Mouse (Mus musculus): ENCODE measurements around the gene Mb. TPM values are rescaled to one million over a fixed set of nuclear protein-coding genes. Genes with fewer than 3 reads are reported as not detected.

The Mb gene
- total RNA-seq, 2 experiments from 2014 or later, result 840 to 1,154 TPM

DNA sequence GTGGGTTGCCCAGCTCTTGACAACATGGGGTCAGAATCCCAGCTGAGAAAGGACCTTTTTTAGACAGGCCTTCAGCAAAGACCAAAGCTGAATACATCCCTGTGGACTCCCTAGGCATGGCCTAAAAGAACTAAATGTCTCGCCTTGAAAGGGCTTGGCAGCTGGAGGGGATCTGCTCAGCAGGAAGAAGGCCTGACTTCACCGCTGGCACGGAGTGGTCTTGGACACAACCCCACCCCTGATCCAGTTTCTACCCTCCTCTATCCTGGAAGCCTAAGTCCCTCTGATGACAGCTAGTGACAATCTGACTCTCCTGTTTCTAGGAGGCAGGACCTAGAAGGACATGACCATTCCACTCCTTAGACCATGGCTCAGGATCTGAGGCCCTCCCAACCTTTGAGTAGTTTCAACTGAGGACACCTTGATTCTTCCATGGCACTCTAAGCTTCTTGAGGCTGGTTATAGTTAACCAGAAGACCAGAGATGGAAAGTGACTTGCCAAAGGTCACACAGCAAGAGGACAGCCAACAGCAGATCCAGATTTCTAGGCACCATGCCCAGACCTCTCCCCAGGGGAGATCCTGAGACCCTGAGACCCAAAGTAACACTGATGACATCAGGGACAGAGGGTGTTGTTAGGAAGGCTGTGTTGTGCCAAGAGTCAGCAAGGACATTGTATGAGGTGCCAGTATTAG lies 47.1 kb downstream of the Mb start:
- DNase-seq, result peak; percentile 75
- intact Hi-C loops (cut with DNase I; ENCODE audit: low total_unique reads), result loop anchor here (10.0 kb wide), 1 partner anchor 49 kb away; no protein-coding TSS in a partner anchor

DNA sequence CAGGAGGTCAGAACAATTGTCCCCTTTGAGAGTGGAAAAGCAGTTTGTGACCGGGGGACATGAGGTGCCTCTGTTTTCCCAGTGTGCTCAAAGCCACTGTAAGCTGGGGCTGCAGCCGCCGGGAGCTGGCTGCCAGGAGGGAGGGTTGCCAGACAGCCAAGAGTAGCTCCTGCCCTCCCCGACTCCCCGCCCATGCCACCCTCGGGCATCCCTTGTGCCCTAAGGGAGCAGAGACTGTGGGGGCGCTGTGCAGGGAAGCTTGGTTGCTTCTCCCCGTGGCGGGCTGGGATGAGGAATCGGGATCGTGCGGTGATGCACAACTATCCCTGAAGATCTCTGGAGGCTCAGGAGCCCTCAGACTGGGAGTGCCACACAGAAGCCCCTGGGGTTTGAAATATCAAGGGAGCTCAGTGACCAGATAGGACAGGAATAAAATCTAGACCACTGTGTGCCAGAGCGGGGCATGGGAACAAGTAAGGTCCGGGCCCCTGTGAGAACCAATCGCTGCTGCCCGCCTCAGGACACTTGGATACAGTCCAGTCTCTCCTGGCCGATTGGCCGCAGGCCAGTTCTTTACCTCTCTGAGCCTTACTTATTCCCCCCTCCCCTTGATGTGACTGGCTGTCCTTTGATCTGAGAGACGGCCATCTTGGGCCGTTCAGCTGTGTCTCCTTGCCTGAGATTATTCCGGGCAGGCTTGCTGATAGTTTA lies 51.4 kb downstream of the Mb start:
- intact Hi-C loops (cut with DNase I; ENCODE audit: low total_unique reads), result no loop called here
- peak; percentile 71 for DNase-seq

DNA sequence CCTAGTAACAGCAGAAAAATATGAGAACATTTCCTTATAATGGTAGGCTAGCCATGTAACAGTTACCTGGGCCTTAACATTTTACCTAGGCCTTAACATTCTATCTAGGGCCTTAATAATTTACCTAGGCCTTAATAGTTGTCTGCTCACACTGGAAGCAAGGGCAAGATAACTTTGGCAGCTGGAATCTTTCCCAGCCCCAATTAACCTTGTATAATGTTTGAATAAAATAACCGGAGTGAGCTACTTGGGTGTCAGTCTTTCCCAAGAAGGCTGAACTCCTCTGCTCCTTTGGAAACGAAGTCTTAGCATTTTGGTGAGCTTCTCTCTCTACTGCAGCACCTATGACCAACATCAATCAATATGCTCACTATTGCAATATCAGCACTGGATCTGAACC lies 52.4 kb downstream of the Mb start:
- no peak for DNase-seq
- intact Hi-C loops (cut with DNase I; ENCODE audit: low total_unique reads), result no loop called here

DNA sequence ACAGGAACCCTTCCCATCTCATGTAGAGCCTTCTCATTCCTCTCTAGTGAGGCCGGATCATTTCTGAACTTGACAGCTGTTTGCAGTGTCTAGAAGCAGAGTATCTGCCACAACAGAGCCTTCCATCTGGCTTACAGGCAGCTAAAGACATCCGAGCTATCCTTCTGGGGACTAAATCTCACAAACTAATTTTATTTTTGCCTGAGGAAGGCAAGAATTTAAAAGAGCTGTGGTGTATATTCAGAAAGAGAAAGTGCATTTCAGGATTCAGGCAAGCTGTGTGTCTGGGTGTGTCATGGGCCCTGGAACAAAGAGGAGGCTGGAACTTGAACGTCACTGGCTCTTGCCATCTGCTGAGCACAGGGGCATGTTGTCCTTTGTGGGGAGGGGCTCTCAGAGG lies 56.1 kb downstream of the Mb start:
- intact Hi-C loops (cut with DNase I; ENCODE audit: low total_unique reads), result no loop called here
- no peak for DNase-seq

- DNase-seq, result no peak
- intact Hi-C loops (cut with DNase I; ENCODE audit: low total_unique reads), result no loop called here
Measured at GRCm38 (mm10) chr15:76987542-76988094, 62.9 kb downstream of the Mb start.

DNA sequence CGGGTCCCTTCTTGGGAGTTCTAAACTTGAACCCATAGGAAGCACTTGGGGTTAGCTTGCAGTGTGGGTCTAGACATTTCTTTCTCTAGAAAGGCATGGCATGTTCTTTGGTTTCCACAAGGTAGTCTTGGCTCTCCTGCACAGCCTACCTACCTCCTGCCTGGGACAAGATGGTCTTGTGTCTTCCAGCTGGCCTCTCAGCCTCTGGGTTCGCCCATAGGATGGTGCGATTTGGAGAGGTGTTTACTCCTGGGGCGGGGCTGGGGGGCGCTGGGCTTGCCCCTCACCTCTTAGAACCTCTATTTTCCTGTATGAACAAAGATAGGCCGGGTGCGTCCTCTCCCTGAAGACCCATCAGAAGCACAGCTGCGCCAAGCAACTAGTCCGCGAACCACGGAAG lies 63.3 kb downstream of the Mb start:
- no peak for DNase-seq
- intact Hi-C loops (cut with DNase I; ENCODE audit: low total_unique reads), result no loop called here

- intact Hi-C loops (cut with DNase I; ENCODE audit: low total_unique reads), result no loop called here
- no peak for DNase-seq
Measured at GRCm38 (mm10) chr15:76982745-76983144, 67.7 kb downstream of the Mb start.

DNA sequence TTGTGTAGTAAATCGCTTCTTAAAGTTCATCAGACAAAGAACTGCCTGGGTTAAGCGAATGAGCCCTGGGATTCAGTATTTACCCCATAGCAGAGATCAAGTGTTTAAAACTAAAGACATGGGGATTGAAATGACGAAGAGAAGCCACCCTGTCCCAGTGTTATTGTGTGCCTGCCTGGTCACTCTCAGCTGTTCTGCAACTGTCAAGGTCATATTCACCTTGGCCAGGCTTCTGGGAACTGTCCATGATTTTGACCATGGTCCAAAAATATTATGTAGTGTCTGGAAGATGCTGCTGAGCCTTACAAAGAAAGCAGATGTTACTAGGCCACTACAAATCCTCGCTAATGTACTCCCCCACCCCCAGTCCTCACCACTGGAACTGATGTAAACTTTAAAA lies 70.7 kb downstream of the Mb start:
- DNase-seq, result no peak
- intact Hi-C loops (cut with DNase I; ENCODE audit: low total_unique reads), result no loop called here

GRCm38 (mm10) chr15:76976619-76977018 lies 73.9 kb downstream of the Mb start:
- peak; percentile 37 for DNase-seq
- intact Hi-C loops (cut with DNase I; ENCODE audit: low total_unique reads), result no loop called here

DNA sequence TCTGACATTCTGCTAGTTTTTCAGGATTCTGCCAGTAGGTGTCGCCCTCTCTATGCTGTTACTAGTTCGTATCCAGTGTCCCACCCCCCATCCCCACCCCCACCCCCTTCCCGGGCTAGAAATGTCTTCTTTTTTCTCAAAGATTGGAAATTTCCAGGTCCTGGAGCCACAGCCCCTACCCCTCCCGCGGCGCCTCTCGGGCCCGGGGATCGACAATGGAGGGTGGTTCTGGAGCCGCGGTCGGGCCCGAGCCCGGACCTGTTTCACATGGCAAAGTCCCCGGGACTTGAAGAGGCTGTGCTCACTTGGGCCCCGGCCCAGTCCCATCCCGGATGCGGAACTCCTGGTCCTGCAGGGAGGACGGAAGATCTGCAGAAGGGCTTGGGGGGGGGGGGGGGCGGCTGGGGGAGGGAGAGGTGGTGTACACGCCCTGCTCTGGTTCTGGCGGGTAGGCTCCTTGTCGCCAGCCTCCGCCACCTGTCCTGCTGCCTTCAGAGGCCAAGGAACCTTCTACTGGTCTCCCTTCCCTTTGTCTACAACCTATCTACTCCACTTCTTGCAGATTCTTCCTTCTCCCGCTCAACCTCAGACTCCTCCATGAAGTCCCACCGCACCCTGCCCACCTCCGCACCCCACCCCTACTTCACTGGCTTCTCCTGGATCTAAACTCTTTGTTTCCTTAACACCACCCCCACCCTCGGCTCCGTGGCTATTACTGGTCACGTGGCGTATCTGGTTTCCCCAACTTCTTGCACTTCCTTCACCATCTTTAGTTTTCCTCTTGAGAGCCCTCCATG lies 76.4 kb downstream of the Mb start:
- DNase-seq, result peak; percentile 79
- intact Hi-C loops (cut with DNase I; ENCODE audit: low total_unique reads), result no loop called here

DNA sequence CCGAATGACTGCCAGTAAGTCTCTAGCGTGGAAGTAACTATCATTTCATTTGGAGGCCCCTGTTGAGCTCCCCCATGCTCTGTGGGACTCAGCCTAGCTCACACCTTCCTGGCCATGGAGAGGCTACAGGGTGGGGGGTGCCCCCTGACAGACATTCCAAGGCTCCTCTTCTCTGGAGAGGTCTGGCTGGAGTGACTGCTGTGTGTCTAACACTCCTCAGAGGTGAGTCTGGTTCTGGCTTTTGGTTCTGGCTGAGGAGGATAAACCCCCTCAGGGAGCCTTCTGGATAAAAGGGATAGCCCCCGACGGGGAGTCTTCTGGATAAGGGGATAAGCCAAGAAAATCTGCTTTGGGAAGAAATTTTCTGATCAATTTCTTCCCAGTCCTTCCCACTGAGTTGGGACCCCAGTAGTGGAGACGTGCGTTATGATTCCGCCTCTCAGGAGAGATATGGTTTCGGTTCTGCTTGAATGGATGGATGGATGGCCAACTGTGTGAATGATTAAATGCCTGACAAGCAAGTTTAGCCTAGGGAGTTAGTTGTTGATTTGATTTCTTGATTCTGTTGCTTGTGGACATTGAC lies 77.1 kb downstream of the Mb start:
- DNase-seq, result no peak
- intact Hi-C loops (cut with DNase I; ENCODE audit: low total_unique reads), result no loop called here

DNA sequence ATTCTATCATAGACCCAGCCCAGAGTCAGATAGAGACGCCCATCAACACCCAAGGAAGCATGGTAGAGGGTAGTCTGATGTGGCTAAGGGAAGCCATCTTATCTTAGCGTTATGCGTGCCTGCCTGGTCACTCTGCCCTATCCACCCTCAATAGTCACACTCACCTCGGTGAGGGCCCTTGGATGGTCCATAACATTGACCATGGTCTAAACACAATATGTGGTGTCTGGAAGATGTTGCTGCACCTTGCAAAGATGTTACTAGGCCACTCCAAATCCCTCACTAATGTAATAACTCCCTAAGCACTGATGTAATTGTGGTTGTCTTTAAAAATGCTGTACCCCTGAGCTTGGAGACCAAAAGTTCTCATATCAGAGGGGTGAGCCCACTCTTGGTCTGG lies 77.8 kb downstream of the Mb start:
- no peak for DNase-seq
- intact Hi-C loops (cut with DNase I; ENCODE audit: low total_unique reads), result no loop called here

Other genes with a start within 250 kb of the Mb start
- gene Zfp251, start 179.2 kb downstream of the Mb start, total RNA-seq (2021), result 1 to 10 TPM; 7.1 to 9.0 TPM
- gene Zfp7, start 171.4 kb downstream of the Mb start, total RNA-seq (2021), result under 1 TPM; 0.53 to 0.57 TPM
- under 1 TPM in 1 of 2 experiments, not detected in 1; 0.29 TPM for gene Gm49527, start 171.3 kb downstream of the Mb start, total RNA-seq (2021)
- 1 to 10 TPM; 2.1 to 2.2 TPM for gene Zfp647, start 125.2 kb downstream of the Mb start, total RNA-seq (2021)
- gene 1110038F14Rik, start 102.2 kb downstream of the Mb start, total RNA-seq (2021), result 10 to 100 TPM; 22.7 to 25.4 TPM
- 10 to 100 TPM; 23.4 to 33.2 TPM for gene Apol6, start 5.9 kb downstream of the Mb start, total RNA-seq (2021)

All from gastrocnemius, postnatal 14 days (tissue).